Mouse (Mus musculus) embryonic facial prominence, embryonic 14.5 days (tissue): Measurements from ENCODE around the gene Tmbim6. TPM values are rescaled to one million over a fixed set of nuclear protein-coding genes. Genes with fewer than 3 reads are reported as not detected.

Source experiments
- ATAC-seq: fragments of 200-750 bp; cut with Nextera tagmentation; 2 replicates; pipeline ENCODE4 v1.8.0; 2017; ENCODE audit warnings: low read depth, moderate number of reproducible peaks, moderate TSS enrichment
- DNase-seq: peaks from one replicate; pipeline ENCODE4 v3.0.0-alpha.2; 2015; ENCODE audit warnings: low spot score
- H3K27ac ChIP-seq: fragments of 300-500 bp; sonication (generic); replicated peaks from 2 replicates; pipeline ENCODE4 v1.5.1; 2014; ENCODE audit warnings: low read depth, mild to moderate bottlenecking, low read length, moderate library complexity
- H3K27me3 ChIP-seq: fragments of 300-500 bp; sonication (generic); replicated peaks from 2 replicates; pipeline ENCODE4 v1.6.1; 2014; ENCODE audit warnings: low read length; ENCODE audit not compliant: control insufficient read depth, insufficient read depth
- H3K36me3 ChIP-seq: fragments of 300-500 bp; sonication (generic); 2 replicates; pipeline ENCODE4 v1.6.1; 2014; ENCODE audit warnings: low read length, mixed read lengths; ENCODE audit not compliant: control insufficient read depth, insufficient read depth
- H3K4me1 ChIP-seq: fragments of 300-500 bp; sonication (generic); 2 replicates; pipeline ENCODE4 v1.6.1; 2014; ENCODE audit warnings: antibody characterized with exemption, low read length; ENCODE audit not compliant: control insufficient read depth, insufficient read depth
- H3K4me2 ChIP-seq: fragments of 300-500 bp; sonication (generic); 2 replicates; pipeline ENCODE4 v1.6.1; 2014; ENCODE audit warnings: low read depth, mild to moderate bottlenecking, low read length, moderate library complexity, mixed read lengths
- H3K4me3 ChIP-seq: fragments of 300-500 bp; sonication (generic); 2 replicates; pipeline ENCODE4 v1.5.1; 2014; ENCODE audit warnings: low read depth, mild to moderate bottlenecking, low read length
- H3K9ac ChIP-seq: fragments of 300-500 bp; sonication (generic); 2 replicates; pipeline ENCODE4 v1.6.1; 2014; ENCODE audit warnings: low read depth, mild to moderate bottlenecking, low read length, moderate library complexity, mixed read lengths
- H3K9me3 ChIP-seq: fragments of 300-500 bp; sonication (generic); 2 replicates; pipeline ENCODE4 v1.6.1; 2016; ENCODE audit warnings: low read length; ENCODE audit not compliant: control insufficient read depth
- WGBS: fragments of 180-500 bp; shearing (Covaris S2); extraction: QIAGEN DNeasy Blood & Tissue Kit; methylation state at CpG from one replicate; pipeline ENCODE4 v1.1.7; 2014; 5-methylcytosine and 5-hydroxymethylcytosine counted together
- polyA plus RNA-seq: library from polyadenylated mRNA; unstranded; fragments of >200 nt; fragmentation: Nextera tagmentation; extraction: Ambion mirVana; gene quantifications from 2 replicates; pipeline ENCODE4 v1.2.1, GENCODE M21; 2014

The Tmbim6 gene
- polyA plus RNA-seq, 1 experiment from 2014 or later, result 300 TPM

DNA sequence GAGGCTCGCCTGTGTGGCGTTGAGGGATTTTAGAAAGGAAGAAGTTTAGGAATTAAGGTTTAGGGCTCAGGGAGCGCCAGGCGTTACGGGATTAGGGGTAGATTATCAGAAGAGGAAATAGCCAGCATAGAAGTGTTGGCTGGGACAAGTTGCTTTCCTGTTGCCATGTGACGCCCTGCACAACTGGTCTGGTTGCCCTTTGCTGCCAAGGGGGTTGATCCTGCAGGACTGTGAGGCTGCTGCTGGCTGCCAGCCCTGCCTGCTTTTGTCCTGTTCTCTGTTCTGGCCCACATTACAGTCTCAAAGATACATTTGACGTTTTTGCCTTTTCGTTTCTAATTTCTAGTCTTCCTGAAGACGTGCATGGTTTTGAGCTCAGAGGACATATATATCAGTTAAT is 12.5 kb downstream of the Tmbim6 start:
- Histone ChIP-seq H3K4me1 (no peaks in the 10 kb centered on the region), H3K9ac (no peak overlapping the region), H3K4me2 (no peak overlapping the region), H3K36me3 (peaks cover 83% of the 10 kb centered on the region), H3K9me3 (no peaks in the 10 kb centered on the region), H3K4me3 (no peak overlapping the region), H3K27ac (no peak overlapping the region), H3K27me3 (no peaks in the 10 kb centered on the region)
- 89% methylated on average over 9 of the region's 9 CpGs for WGBS
- ATAC-seq (no peak), DNase-seq (no peak)

DNA sequence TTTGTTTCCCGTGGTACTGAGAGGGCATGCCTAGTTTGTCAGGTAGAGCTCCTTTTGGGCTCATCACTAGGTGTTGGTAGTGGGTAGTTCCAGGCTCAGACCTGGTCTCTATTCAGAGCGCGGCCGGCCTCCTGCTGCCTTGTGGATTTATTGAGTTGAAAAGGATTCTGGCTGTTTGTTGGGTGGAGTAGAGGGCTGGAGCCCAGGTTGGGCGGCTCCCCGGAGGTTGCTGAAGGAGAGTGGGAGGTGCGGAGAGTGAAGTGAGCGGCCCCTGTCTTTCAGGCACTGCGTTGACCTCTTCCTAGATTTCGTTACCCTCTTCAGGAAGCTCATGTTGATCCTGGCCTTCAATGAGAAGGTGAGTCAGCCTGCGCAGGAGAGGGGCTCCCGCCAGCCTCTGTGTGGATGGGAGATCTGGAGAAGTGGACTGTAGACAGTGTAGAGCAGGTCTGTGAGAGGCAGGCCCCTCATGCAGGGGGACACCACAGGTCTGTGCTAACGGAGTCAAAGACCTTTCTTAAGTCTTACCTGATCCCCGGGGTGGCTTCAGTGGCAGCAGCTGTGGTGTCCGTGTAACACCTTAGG is 14.4 kb downstream of the Tmbim6 start:
- ATAC-seq, result no peak
- Histone ChIP-seq H3K9ac (no peak overlapping the region), H3K36me3 (peaks cover 82% of the 10 kb centered on the region)

DNA sequence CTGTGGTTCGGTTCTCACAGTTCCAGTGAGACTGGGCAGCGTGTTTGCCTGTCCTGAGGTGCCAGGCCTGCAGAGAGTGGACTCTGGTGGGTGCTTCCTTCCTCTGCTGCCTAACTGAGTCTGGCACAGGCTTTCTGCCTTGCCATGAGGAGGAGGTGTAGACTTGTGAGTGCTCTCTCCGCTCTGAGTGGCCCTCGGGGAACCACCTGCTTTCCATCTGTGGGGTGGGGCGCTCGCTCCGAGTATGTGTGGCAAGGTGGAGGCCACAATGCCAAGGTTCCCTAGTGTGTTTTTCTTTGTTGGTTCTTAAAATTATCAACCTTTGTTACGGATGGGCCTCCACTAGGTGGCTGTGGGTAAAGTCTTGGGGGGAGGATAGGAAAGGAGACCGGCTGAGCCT is 16.2 kb downstream of the Tmbim6 start:
- Histone ChIP-seq H3K9me3 (no peaks in the 10 kb centered on the region), H3K4me2 (no peak overlapping the region), H3K9ac (no peak overlapping the region), H3K36me3 (peaks cover 69% of the 10 kb centered on the region), H3K27me3 (no peaks in the 10 kb centered on the region), H3K4me3 (no peak overlapping the region), H3K4me1 (no peaks in the 10 kb centered on the region), H3K27ac (no peak overlapping the region)
- DNase-seq (no peak), ATAC-seq (no peak)
- WGBS, result 82% methylated on average over 9 of the region's 9 CpGs

More for the DNA sequence above, 14.4 kb downstream of the Tmbim6 start:
- no peaks in the 10 kb centered on the region for H3K4me1 ChIP-seq
- no peak for DNase-seq
- H3K9me3 ChIP-seq, result no peaks in the 10 kb centered on the region
- WGBS, result 91% methylated on average over 15 of the region's 15 CpGs
- H3K4me3 ChIP-seq, result no peak overlapping the region
- no peaks in the 10 kb centered on the region for H3K27me3 ChIP-seq
- H3K27ac ChIP-seq, result no peak overlapping the region
- no peak overlapping the region for H3K4me2 ChIP-seq

DNA sequence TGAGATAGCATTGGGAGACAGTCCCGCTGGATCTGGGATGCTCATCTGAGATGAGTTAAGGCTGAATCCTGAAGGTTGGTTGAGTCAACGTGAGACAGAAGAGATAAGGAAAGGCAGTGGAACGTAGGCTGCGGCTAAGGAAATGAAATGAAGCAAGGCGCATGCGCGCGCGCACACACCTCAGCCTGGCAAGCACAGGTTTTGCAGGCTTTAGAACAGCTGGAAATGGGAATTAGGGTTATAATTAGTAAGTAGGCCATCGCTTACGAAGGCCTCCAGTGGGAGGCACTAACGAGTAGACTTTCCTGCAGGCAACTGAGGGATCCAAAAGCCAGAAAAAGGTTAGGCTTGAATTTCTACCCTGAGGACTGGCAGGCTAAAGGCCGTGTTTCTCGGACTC is 19.1 kb downstream of the Tmbim6 start:
- no peak for DNase-seq
- peaks cover 40% of the 10 kb centered on the region for H3K36me3 ChIP-seq
- no peak for ATAC-seq
- H3K27ac ChIP-seq, result no peak overlapping the region
- H3K9ac ChIP-seq, result no peak overlapping the region
- H3K9me3 ChIP-seq, result no peaks in the 10 kb centered on the region
- no peak overlapping the region for H3K4me3 ChIP-seq
- 59% methylated on average over 14 of the region's 14 CpGs for WGBS
- no peak overlapping the region for H3K4me2 ChIP-seq
- H3K4me1 ChIP-seq, result no peaks in the 10 kb centered on the region
- H3K27me3 ChIP-seq, result no peaks in the 10 kb centered on the region

DNA sequence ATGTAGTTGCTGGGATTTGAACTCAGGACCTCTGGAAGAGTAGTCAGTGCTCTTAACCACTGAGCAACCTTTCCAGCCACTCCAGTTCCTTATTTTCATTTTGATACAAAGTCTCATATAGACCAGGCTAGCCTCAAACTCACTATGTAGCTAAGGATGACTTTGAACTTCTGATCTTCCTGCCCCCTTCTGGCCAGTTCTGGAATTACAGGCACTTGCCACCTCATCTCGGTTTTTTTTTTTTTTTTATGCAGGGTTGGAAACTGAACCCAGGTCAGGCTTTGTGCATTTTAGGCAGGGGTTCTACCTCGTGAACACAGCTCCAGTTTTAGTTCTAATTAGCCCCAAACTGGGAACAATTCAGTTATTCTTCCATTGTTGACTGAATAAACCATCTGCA is 23.1 kb downstream of the Tmbim6 start:
- peaks cover 3% of the 10 kb centered on the region for H3K4me1 ChIP-seq
- no peak overlapping the region for H3K27ac ChIP-seq
- no peak overlapping the region for H3K4me3 ChIP-seq
- H3K9me3 ChIP-seq, result no peaks in the 10 kb centered on the region
- 22% methylated on average over 2 of the region's 2 CpGs for WGBS
- no peaks in the 10 kb centered on the region for H3K36me3 ChIP-seq
- no peaks in the 10 kb centered on the region for H3K27me3 ChIP-seq
- DNase-seq, result no peak
- no peak overlapping the region for H3K9ac ChIP-seq
- ATAC-seq, result no peak
- H3K4me2 ChIP-seq, result no peak overlapping the region

DNA sequence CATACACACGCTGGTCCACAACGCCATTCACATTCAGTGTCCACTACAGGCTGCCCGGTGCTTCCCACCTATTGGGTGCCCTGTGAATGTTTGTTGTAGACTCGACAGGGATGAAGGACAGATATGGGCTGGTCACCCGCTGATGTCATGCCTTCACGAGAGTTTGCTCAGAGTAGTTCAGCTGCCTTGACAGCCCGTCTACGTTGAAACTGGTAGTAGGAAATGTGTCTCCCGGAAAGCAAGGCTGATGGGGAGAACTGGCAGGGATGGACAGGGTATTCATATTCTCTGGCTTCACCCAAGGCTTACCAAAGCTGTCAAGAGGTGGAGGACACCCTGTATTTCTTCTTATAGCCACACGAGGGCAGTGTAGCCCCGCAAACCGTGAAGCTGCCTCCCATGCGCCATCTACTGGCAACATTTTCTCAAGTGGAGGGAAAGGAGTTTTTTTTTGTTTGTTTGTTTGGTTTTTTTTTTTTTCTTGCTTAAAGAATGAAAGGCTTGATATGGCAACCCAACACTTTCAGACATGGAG is 23.7 kb downstream of the Tmbim6 start:
- Histone ChIP-seq H3K27me3 (no peaks in the 10 kb centered on the region), H3K4me3 (no peak overlapping the region), H3K9ac (no peak overlapping the region), H3K4me2 (no peak overlapping the region), H3K9me3 (no peaks in the 10 kb centered on the region), H3K27ac (no peak overlapping the region), H3K36me3 (no peaks in the 10 kb centered on the region), H3K4me1 (peaks cover 8% of the 10 kb centered on the region)
- WGBS, result 22% methylated on average over 13 of the region's 13 CpGs
- peak; percentile 82 for DNase-seq
- ATAC-seq, result no peak

DNA sequence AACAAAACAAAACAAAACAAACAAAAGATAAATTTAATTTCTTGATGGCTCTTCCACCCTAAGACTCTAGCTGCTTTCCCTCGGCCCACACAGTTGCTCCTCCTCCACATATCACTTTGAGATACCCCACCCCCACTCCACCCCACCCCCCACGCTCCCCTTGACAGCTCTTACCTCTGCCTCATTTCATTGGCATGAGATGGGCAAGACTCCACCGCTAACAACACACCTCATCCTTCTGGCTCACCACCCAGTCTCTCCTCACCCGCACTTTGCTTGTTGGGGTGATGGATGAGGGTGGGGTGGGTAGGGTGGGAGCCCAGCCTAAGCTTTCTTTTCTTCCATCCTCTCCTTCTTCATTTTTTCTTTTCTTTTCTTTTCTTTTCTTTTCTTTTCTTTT is 24.3 kb downstream of the Tmbim6 start:
- Histone ChIP-seq H3K4me3 (no peak overlapping the region), H3K27ac (no peak overlapping the region), H3K27me3 (no peaks in the 10 kb centered on the region), H3K9me3 (no peaks in the 10 kb centered on the region), H3K4me2 (no peak overlapping the region), H3K36me3 (peaks cover 3% of the 10 kb centered on the region; the same call in 1 of the 2 replicates), H3K9ac (no peak overlapping the region), H3K4me1 (peaks cover 8% of the 10 kb centered on the region)
- no peak for ATAC-seq
- no peak for DNase-seq
- 34% methylated on average over 4 of the region's 4 CpGs for WGBS

DNA sequence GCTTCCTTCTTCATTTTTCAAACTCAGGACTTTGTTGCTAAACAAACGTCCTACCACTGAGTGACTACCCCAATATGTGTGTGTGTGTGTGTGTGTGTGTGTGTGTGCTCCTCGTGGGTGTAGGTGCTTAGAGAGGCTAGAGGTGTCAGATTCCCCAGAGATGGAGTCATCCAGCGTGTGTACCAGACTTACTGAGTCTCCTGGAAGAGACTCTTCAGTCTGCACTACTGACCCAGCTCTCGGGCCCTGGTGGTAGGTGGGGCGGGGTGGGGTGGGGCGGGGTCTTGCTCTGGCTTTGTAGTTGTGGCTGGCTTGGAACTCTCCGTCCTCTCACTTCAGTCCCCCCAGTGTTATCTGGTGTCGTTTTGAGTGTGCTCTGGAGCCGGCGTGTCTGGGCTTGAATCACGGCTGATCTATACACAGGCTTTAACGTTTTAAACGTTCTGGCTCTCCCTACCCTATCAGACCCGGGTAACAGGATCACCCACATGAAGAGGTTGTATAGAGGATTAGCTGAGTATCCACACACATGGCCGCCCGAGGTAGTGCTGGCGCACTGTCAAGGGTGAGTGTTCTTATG is 25.1 kb downstream of the Tmbim6 start:
- ATAC-seq (0 out of 2 replicates have a peak, but pooled peaks have one; percentile 1), DNase-seq (peak; percentile 34)
- 31% methylated on average over 17 of the region's 17 CpGs for WGBS
- no peak overlapping the region for H3K4me3 ChIP-seq
- H3K27me3 ChIP-seq, result no peaks in the 10 kb centered on the region
- H3K4me1 ChIP-seq, result peaks cover 8% of the 10 kb centered on the region
- no peak overlapping the region; the same call in 1 of the 2 replicates for H3K27ac ChIP-seq
- H3K9me3 ChIP-seq, result no peaks in the 10 kb centered on the region
- H3K9ac ChIP-seq, result no peak overlapping the region
- H3K4me2 ChIP-seq, result no peak overlapping the region
- peaks cover 11% of the 10 kb centered on the region for H3K36me3 ChIP-seq

DNA sequence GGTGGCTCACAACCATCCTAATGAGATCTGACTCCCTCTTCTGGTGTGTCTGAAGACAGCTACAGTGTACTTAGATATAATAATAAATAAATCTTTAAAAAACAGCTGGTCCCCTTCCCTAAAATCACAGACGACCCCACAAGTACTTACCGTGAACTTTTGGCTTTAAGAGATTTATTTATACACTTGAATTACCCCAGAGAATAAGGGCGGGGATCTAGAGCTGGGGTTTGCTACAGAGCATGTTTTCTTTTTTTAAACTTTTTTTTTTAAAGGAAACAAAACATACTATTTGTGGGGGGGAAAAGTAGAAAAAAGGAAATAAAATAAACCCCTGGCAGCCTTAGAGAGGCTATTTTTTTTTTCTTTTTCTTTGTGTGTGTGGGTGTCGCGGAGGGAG is 27.4 kb downstream of the Tmbim6 start:
- Histone ChIP-seq H3K27ac (peak overlapping the region; percentile 94), H3K36me3 (peaks cover 32% of the 10 kb centered on the region), H3K9me3 (no peaks in the 10 kb centered on the region), H3K4me3 (0 out of 2 replicates have a peak overlapping the region, but pooled peaks have one; percentile 1), H3K4me2 (peak overlapping the region; percentile 43), H3K4me1 (peaks cover 8% of the 10 kb centered on the region), H3K9ac (peak overlapping the region; percentile 32; the same call in 1 of the 2 replicates), H3K27me3 (no peaks in the 10 kb centered on the region)
- no peak for ATAC-seq
- peak; percentile 56 for DNase-seq
- 18% methylated on average over 5 of the region's 5 CpGs for WGBS
